Mouse (Mus musculus) MEL (cell line): ENCODE data around the gene Scrt2. TPM values are rescaled to one million over a fixed set of nuclear protein-coding genes. Genes with fewer than 3 reads are reported as not detected.

Experiments
- DNase-seq: peaks from one replicate; pipeline ENCODE4 v3.0.0; 2011; ENCODE audit warnings: low read depth, low spot score
- H3K27ac ChIP-seq: 2 replicates; pipeline ENCODE4 v1.5.1; 2012; ENCODE audit warnings: low read depth, mild to moderate bottlenecking, control low read depth, low read length, moderate library complexity; ENCODE audit not compliant: control insufficient read depth
- H3K27me3 ChIP-seq, 2 experiments: fragments of 150-350 bp in 1 of 2; sonication (generic) in 1 of 2; 2 replicates each; pipeline ENCODE4 v1.6.1; 2012; ENCODE audit warnings: low read length in 2 of 2, mild to moderate bottlenecking in 2 of 2, improper control_type of control experiment in 1 of 2, moderate library complexity in 1 of 2; ENCODE audit not compliant: insufficient read depth in 2 of 2, control insufficient read depth in 1 of 2
- H3K36me3 ChIP-seq, 2 experiments: 2 replicates each; pipeline ENCODE4 v1.6.1; 2012 to 2014; ENCODE audit warnings: low read length in 2 of 2, improper control_type of control experiment in 1 of 2, inconsistent platforms in 1 of 2, mild to moderate bottlenecking in 1 of 2; ENCODE audit not compliant: insufficient read depth in 2 of 2, control insufficient read depth in 1 of 2
- H3K4me1 ChIP-seq, 2 experiments: fragments of 150-350 bp in 1 of 2; sonication (generic) in 1 of 2; 2 replicates each; pipeline ENCODE4 v1.6.1; 2012; ENCODE audit warnings: low read length in 2 of 2, improper control_type of control experiment in 1 of 2, mild to moderate bottlenecking in 1 of 2; ENCODE audit not compliant: insufficient read depth in 2 of 2, control insufficient read depth in 1 of 2
- H3K4me3 ChIP-seq, 2 experiments: fragments of 150-350 bp in 1 of 2; sonication (generic) in 1 of 2; 2 replicates each; pipeline ENCODE4 v1.5.1; 2012; ENCODE audit warnings: low read depth in 2 of 2, low read length in 2 of 2, mild to moderate bottlenecking in 2 of 2, moderate library complexity in 2 of 2, control low read depth in 1 of 2, improper control_type of control experiment in 1 of 2; ENCODE audit not compliant: control insufficient read depth in 1 of 2, insufficient read depth in 1 of 2
- H3K79me2 ChIP-seq: 2 replicates; pipeline ENCODE4 v1.6.1; 2012; ENCODE audit warnings: mild to moderate bottlenecking, low read length, moderate library complexity; ENCODE audit not compliant: control insufficient read depth, poor library complexity, insufficient read depth
- H3K9ac ChIP-seq: 2 replicates; pipeline ENCODE4 v1.6.1; 2012; ENCODE audit warnings: low read depth, mild to moderate bottlenecking, control low read depth, low read length, moderate library complexity; ENCODE audit not compliant: control insufficient read depth, poor library complexity, severe bottlenecking
- H3K9me3 ChIP-seq: fragments of 150-350 bp; sonication (generic); replicated peaks from 2 replicates; pipeline ENCODE4 v1.6.1; 2012; ENCODE audit warnings: mild to moderate bottlenecking, low read length, improper control_type of control experiment, moderate library complexity; ENCODE audit not compliant: insufficient read depth
- BHLHE40 ChIP-seq: IDR thresholded peaks from 2 replicates; pipeline ENCODE4 v1.6.1; 2012; ENCODE audit warnings: low read depth, mild to moderate bottlenecking, inconsistent platforms, low read length, improper control_type of control experiment, borderline replicate concordance
- CHD1 ChIP-seq: IDR thresholded peaks from 2 replicates; pipeline ENCODE4 v1.6.1; 2012; ENCODE audit warnings: low read depth, mild to moderate bottlenecking, inconsistent platforms, low read length, improper control_type of control experiment
- CHD2 ChIP-seq: IDR thresholded peaks from 2 replicates; pipeline ENCODE4 v1.6.1; 2011; ENCODE audit warnings: low read length, improper control_type of control experiment
- EP300 ChIP-seq, 2 experiments: IDR thresholded peaks; 2 replicates each; pipeline ENCODE4 v1.6.1; 2011; ENCODE audit warnings: improper control_type of control experiment in 2 of 2, low read length in 2 of 2, low read depth in 1 of 2, mild to moderate bottlenecking in 1 of 2
- ETS1 ChIP-seq: IDR thresholded peaks from 2 replicates; pipeline ENCODE4 v1.6.1; 2012; ENCODE audit warnings: low read depth, mild to moderate bottlenecking, inconsistent platforms, low read length, improper control_type of control experiment, moderate library complexity
- HCFC1 ChIP-seq: IDR thresholded peaks from 2 replicates; pipeline ENCODE4 v1.6.1; 2012; ENCODE audit warnings: low read depth, mild to moderate bottlenecking, inconsistent platforms, low read length, improper control_type of control experiment, moderate library complexity
- MXI1 ChIP-seq: IDR thresholded peaks from 2 replicates; pipeline ENCODE4 v1.6.1; 2011; ENCODE audit warnings: mild to moderate bottlenecking, low read depth, low read length, improper control_type of control experiment
- MYC ChIP-seq: IDR thresholded peaks from 2 replicates; pipeline ENCODE4 v1.6.1; 2011; ENCODE audit warnings: low read depth, mild to moderate bottlenecking, low read length, improper control_type of control experiment, moderate library complexity
- POLR2AphosphoS5 ChIP-seq: IDR thresholded peaks from 2 replicates; pipeline ENCODE4 v1.6.1; 2012; ENCODE audit warnings: low read depth, borderline replicate concordance, mild to moderate bottlenecking, inconsistent platforms, low read length, moderate library complexity, mixed read lengths
- RCOR1 ChIP-seq: IDR thresholded peaks from 2 replicates; pipeline ENCODE4 v1.6.1; 2012; ENCODE audit warnings: low read depth, mild to moderate bottlenecking, inconsistent platforms, low read length, improper control_type of control experiment
- TAL1 ChIP-seq: IDR thresholded peaks from 2 replicates; pipeline ENCODE4 v1.6.1; 2012; ENCODE audit warnings: mild to moderate bottlenecking, inconsistent platforms, low read length, moderate library complexity, mixed read lengths
- TCF12 ChIP-seq: IDR thresholded peaks from 2 replicates; pipeline ENCODE4 v1.6.1; 2014; ENCODE audit warnings: low read depth, mild to moderate bottlenecking, inconsistent platforms, low read length, improper control_type of control experiment, moderate library complexity
- ZC3H11A ChIP-seq: IDR thresholded peaks from 2 replicates; pipeline ENCODE4 v1.6.1; 2012; ENCODE audit warnings: low read depth, mild to moderate bottlenecking, inconsistent platforms, low read length, improper control_type of control experiment
- polyA plus RNA-seq, 2 experiments: library from polyadenylated mRNA; stranded (reverse) in 1 of 2; unstranded in 1 of 2; fragments of >175 nt in 1 of 2; fragments of >200 nt in 1 of 2; gene quantifications; 2 replicates each; pipeline versions ENCODE4 v1.2.1 to v1.2.4; 2012; ENCODE audit warnings: low replicate concordance in 2 of 2, low read depth in 1 of 2; ENCODE audit not compliant: insufficient read length in 2 of 2, insufficient read depth in 1 of 2, missing spikeins in 1 of 2
- total RNA-seq: library from RNA; depleted of rRNA; stranded (reverse); fragments of 300-350 nt; gene quantifications from 2 replicates; pipeline ENCODE4 v1.2.3, GENCODE M21; 2012

Gene Scrt2
- total and polyA plus RNA-seq, 3 experiments = not detected

DNA sequence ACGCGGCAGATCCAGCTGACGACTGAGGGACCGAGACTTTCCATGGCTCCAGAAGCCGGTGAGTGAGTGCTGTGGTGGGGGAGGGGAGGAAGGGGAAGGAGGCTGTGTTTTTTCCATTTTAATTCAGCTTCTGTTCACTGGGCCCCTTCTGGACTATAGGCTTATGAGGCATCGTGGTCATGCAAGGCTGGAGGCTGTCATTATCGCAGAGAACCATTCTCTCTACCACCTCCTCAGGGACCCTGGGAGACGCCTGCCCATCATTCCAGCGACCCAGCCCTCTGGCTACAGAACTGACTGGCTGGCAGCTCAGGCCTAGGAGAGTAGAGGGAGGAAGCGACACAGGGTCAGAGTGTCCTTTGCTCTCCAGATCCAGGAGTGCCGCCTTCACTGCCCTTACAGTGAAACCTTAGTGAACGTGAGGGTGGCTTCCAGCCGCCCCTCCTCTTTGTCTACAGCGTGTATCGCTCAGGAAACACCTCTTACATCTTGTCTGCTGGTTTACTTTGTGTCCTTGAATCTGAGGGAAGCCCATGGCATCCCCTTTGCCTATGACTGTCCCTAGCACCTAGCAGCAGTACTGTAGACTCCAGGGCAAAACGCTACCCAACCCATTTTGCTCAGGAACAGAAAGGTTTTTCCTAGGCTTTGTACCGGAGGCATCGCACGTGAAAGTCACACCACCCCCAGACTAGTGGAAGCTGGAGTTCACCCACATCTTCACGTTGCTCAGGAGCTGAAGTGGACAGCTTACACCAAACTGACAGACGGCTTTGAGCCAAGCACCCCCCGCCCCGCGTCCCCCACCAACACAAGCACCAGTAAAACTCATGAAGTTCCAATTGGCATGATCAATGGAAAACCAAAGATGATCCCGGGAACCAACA is 34.0 kb upstream of the Scrt2 start:
- H3K79me2 ChIP-seq = no peaks in the 10 kb centered on the region
- no peak overlapping the region for H3K27ac ChIP-seq
- no peaks in the 10 kb centered on the region for H3K36me3 ChIP-seq
- TF ChIP-seq POLR2AphosphoS5 (no peak), HCFC1 (no peak), MYC (no peak), CHD1 (no peak)
- H3K9me3 ChIP-seq = no peaks in the 10 kb centered on the region
- peaks cover 0 to 2% of the 10 kb centered on the region in 2 experiments; a peak in 1 of 4 replicates for H3K27me3 ChIP-seq
- no peak overlapping the region for H3K9ac ChIP-seq
- H3K4me3 ChIP-seq = no peak overlapping the region
- peaks cover 0 to 7% of the 10 kb centered on the region in 2 experiments; a peak in 1 of 4 replicates for H3K4me1 ChIP-seq
- DNase-seq = no peak

DNA sequence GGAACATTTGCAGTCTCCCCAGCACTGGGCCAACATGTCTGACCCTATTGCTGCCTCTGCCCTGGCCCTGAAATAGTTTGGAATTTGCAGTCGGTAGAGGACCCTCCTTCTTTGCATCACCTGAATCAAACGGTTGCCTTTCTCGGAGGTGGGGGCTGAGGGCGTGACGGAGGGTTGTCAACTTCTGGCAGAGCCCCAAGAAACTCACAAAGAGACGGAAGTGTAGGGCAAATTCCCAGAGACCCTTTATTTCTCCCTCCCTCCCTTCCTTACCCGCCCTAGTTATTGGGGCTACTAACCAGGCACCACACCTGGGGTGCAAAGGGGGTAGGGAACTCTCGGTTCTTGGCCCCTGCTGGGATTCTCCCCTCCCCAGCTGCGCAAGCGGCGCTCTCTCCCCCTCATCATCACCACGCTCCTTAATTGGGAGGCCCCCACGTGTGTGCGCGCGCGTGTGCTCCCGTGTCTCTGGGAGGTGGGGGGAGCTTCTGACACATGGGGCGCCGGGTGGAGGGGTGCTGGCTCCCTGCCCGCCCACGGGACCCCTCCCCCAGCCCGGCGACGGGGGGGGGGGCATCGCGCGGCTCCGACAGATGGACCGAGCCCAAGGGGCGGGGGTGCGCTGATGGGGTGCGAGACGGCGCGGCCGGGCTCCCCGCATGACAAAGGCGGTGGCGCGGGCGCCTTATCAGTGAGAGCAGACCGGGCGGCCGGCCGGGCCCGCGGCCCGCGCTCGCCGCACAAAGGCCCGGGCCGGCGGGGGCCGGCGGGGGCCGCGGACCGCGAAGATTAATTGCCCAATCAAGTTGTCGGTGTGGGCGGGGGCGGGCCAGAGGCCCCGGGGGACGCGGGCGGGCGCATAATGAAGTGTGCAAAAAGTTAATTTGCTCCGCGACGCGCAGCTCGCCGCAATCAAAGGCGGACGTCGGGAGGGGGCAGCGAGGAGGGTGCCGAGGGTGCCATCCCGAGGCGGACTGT is 33.0 kb upstream of the Scrt2 start:
- Histone ChIP-seq H3K27ac (no peak overlapping the region), H3K27me3 (peaks cover 0 to 2% of the 10 kb centered on the region in 2 experiments; a peak in 2 of 4 replicates), H3K4me1 (peaks cover 0 to 7% of the 10 kb centered on the region in 2 experiments; a peak in 1 of 4 replicates), H3K79me2 (no peaks in the 10 kb centered on the region), H3K4me3 (peak overlapping the region; percentile 42 to 46; a peak in 3 of 4 replicates), H3K9me3 (no peaks in the 10 kb centered on the region), H3K9ac (peak overlapping the region; percentile 55), H3K36me3 (no peaks in the 10 kb centered on the region)
- no peak for TF ChIP-seq CHD2
- no peak for TF ChIP-seq RCOR1
- TF ChIP-seq EP300 (IDR thresholded peaks at IDR 0.05; ENCODE audit: low read depth in 1 of 2, low read length in 2 of 2) = no peak
- TF ChIP-seq BHLHE40 = no peak
- peak; percentile 25 for DNase-seq

DNA sequence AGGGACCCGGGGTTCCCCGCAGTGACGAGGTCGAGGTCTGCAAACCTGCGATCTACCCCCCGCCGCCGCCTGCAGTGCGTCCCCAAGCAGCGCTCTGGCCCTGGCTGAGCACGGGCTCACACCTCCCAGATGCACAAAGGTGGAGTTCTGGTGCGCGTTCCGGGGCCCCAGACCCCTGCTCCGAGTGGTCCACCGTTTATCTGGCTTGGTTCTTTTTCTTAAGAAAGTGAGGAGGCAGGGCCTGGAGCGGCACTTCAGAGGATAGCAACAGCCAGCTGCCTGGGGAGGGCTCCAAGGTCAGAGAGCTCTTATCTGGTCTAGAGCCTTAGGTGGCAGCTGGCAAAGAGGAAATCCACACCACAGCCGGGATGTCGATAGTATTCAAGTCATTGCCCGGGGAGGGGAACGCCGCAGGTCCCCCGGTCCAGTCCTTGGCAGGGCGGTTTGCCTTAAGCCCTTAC is 32.3 kb upstream of the Scrt2 start:
- Histone ChIP-seq H3K9me3 (no peaks in the 10 kb centered on the region), H3K4me3 (peak overlapping the region; percentile 42 to 46; a peak in 3 of 4 replicates), H3K79me2 (no peaks in the 10 kb centered on the region), H3K4me1 (peaks cover 0 to 7% of the 10 kb centered on the region in 2 experiments; a peak in 1 of 4 replicates), H3K27ac (no peak overlapping the region), H3K27me3 (peaks cover 0 to 4% of the 10 kb centered on the region in 2 experiments; a peak in 2 of 4 replicates), H3K9ac (peak overlapping the region; percentile 55), H3K36me3 (no peaks in the 10 kb centered on the region)
- DNase-seq = peak; percentile 66
- TF ChIP-seq TCF12 (peak; percentile 68), TAL1 (peak; percentile 59), ETS1 (peak; percentile 53; the same call in 1 of the 2 replicates), EP300 (IDR thresholded peaks at IDR 0.05; ENCODE audit: low read depth in 1 of 2, low read length in 2 of 2) (0 out of 4 replicates have a peak, but pooled peaks of 1 of the 2 experiments have one; percentile 13), MXI1 (no peak), ZC3H11A (no peak)
